Mouse (Mus musculus): ENCODE data around the gene Fubp1.

Gene Fubp1

GRCm38 (mm10) chr3:152209967-152210634 is at the start of gene Fubp1, which contains the start of gene Dnajb4:
Gene Fubp1, plus strand, starts transcription at chr3:152210422.
Gene Dnajb4, minus strand, starts transcription at chr3:152210302.
- DNase-seq (ENCODE audit: low spot score), result peak; percentile 100

- DNase-seq (ENCODE audit: low spot score), result no peak
Measured at GRCm38 (mm10) chr3:152160607-152161006, 49.6 kb upstream of the Fubp1 start.

DNA sequence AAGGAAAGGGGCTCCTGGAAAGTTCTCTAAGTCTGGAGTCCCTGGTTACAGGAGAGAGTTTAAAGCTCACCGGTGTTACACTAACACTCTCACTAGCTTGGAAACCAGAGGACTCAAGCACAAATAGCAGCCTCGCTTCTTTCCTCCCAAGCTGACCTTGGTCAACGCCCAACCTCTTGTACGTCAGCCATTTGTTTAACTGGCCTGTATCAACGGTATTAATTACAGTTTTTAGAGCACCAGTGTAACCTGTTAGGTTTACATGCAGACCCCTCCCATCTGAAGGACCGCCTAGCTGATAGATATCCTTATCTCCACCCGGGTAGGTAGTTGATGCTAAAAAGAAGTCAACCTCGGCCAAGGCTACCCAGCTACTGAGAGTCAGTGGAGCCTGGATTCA is 46.9 kb upstream of the Fubp1 start:
- no peak for DNase-seq (ENCODE audit: low spot score)

- DNase-seq (ENCODE audit: low spot score), result no peak
Measured at GRCm38 (mm10) chr3:152165014-152165350, 45.2 kb upstream of the Fubp1 start.

GRCm38 (mm10) chr3:152165351-152166098 is 44.7 kb upstream of the Fubp1 start:
- DNase-seq (ENCODE audit: low spot score), result peak; percentile 13

GRCm38 (mm10) chr3:152166099-152166423 is 44.2 kb upstream of the Fubp1 start, which contains the start of gene Gipc2:
Gene Gipc2, minus strand, starts transcription at chr3:152166230.
- no peak for DNase-seq (ENCODE audit: low spot score)

DNA sequence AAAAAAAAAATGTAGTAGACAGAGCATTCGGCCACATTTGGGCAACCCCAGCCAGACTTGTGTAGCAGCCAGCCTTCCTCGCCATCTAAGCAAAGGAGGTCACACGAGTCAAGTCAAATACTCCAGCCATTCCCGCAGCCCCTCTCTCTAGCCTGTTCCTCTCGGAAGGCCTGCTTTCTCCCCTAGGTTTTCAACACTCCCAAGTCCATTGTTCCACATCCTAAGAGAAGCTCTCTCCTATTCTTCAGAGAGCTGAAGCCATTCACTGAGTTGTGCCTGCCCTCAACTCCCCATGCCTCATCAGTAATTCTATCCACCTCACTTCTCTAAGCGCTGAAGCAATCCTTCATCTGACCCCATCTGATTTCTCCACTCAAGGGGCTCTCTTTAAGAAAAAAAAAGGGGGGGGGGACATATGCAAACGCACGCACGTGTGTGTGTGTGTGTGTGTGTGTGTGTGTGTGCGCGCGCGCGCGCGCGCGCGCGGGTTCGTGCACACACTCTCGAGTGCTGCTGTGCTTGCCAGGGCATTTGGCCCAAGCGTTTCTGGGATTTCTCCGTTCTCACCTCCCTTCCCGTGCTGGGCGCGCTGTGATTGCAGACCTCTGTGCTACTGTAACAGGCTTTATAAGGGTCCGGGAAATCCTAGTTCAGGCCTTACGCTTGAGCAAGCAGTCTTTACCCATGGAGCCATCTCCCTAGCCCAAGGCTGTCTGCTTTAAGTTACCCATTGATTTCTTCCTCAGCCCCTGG is 43.3 kb upstream of the Fubp1 start:
- DNase-seq (ENCODE audit: low spot score), result no peak

DNA sequence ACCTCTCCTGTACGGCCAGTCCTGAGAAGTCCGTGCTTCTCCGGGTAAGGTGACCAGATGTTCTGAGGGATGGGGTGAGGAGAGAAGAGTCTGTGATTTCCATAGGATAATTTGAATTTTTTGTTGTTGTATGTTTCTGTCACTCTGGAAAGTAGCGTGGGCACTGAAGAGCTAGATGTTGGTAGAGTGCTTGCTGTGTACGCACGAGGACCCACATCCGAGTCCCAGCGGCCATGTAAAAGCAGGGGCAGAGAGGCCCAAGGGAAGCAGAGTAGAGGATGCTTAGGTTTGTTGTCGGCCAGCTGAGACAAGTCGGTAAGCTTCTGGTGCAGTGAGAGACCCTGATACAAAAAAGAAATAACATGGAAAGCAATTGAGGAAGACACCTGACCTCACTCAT is 42.2 kb upstream of the Fubp1 start:
- no peak for DNase-seq (ENCODE audit: low spot score)

GRCm38 (mm10) chr3:152170407-152170806 is 39.8 kb upstream of the Fubp1 start:
- DNase-seq (ENCODE audit: low spot score), result no peak

DNA sequence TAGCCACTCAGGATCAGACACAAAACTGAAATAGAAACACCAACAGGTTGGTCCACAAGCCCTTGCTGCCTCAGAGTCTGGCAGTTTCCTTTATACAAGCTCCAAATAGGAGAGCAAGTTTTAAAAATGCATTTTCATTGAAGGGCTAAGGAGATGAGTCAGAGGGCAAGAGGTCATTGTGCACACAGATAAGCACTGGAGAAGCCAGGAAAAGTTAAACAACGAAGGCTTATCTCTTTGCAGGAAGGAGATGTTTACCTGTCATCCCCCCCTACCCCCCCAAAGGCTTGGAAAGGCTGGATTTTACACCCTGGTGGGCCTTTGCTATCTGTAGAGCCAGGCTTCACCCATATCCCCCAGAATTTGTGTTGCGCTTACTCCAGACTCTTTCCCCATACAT is 39.0 kb upstream of the Fubp1 start:
- no peak for DNase-seq (ENCODE audit: low spot score)

GRCm38 (mm10) chr3:152171862-152172261 is 38.4 kb upstream of the Fubp1 start:
- DNase-seq (ENCODE audit: low spot score), result no peak

DNA sequence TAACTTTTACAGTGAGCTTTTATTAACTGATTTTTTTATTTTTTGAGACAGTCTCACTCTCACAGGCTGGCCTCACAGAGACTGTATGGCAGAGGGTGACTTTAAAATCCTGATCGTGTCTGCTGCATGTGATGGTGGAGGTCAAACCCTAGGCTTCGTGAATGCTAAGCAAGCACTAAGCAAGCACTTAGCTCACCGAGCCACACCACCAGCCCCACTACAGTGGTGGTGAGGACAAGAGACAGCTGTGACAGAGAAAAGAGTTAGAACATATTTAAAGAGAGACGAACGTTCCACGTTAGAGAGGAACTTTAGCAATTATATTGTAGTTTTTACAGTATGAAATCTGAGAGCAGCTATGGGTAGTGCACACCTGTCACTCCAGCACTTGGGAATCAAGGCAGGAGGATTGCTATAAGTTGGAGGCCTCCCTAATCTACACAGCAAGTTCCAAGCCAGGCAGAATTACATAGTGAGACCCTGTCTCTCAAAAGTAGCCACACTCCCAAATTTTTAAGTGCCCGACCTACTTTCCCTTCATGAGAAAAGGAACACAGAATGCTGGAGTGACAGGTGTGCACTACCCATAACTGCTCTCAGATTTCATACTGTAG is 37.8 kb upstream of the Fubp1 start:
- DNase-seq (ENCODE audit: low spot score), result no peak

DNA sequence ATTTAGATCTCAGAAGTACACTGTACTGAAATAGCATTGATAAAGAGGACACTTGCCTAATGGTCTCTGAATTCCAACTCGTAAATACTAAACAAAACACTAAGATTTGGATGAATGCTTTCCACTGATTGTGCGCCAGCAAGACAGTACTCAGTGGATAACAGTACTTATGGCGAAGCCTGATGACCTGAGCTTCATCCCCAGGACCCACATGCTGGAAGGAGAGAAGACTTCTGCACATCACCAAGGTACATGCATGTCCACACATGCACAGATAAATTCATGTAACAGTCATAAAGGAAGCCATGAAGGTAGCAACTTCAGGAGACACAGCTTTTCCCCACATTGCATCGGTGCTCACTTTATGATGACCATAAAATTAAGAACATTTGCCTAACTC is 31.4 kb upstream of the Fubp1 start:
- DNase-seq (ENCODE audit: low spot score), result no peak

GRCm38 (mm10) chr3:152179285-152179684 is 30.9 kb upstream of the Fubp1 start:
- DNase-seq (ENCODE audit: low spot score), result no peak

- DNase-seq (ENCODE audit: low spot score), result no peak
Measured at GRCm38 (mm10) chr3:152180624-152181023, 29.6 kb upstream of the Fubp1 start.

GRCm38 (mm10) chr3:152183522-152183921 is 26.7 kb upstream of the Fubp1 start:
- DNase-seq (ENCODE audit: low spot score), result no peak

GRCm38 (mm10) chr3:152186106-152186505 is 24.1 kb upstream of the Fubp1 start:
- DNase-seq (ENCODE audit: low spot score), result no peak

GRCm38 (mm10) chr3:152189306-152189705 is 20.9 kb upstream of the Fubp1 start:
- DNase-seq (ENCODE audit: low spot score), result no peak

- no peak for DNase-seq (ENCODE audit: low spot score)
Measured at GRCm38 (mm10) chr3:152190679-152191477, 19.3 kb upstream of the Fubp1 start.

DNA sequence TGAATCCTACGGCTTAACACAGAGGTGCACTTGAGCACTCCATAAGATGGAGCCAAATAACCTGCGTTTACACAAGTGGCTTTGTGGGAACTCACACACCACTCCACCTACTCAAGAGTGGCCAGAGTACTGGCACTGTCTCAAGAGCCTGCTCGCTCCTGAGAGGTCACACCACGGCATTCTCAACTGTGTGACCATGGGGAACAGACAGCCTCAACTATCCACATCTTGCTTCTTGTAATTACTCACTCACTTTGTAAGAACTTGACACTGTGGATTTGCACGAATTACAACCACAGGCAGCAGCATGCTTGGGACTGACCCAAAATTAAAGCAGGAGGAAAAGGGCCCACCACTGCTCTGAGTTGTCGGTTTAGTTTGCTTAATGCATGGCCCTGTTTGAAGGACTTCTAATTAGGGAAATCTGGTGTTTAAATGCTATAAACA is 18.4 kb upstream of the Fubp1 start:
- no peak for DNase-seq (ENCODE audit: low spot score)

- no peak for DNase-seq (ENCODE audit: low spot score)
Measured at GRCm38 (mm10) chr3:152192238-152192931, 17.8 kb upstream of the Fubp1 start.

Data from testis, postnatal 14 days (tissue).